15 mouse cellular contexts compared by ENCODE assay signal in the genomic region with DNA sequence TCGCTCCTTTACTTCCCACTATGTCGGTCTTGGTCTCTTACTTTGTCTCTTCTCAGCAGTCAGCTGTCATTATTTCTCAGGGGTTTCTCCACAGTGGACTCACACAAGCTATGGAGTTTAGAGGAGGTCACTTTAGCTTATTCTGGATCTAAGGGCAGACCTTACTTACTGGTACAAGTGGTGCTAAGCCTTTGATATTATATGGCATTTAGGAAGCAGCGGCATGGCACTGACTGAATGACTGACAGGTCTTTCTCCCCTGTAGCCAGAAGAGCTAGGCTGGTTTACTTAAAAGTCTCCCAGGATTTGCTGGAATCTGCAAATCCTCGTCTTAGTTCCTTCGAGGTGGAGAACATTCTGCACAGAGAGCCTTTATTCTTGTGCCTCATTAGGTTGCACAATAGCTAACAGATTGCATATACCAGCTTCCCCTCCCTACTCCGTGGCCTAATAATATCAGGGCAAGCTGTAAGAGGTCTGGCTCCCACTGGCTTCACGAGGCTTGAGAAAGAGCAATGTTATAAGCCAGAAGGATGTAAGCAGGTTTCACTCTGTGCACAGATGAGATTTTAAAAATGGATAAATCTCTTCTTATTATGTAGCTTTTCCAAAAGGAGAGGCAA.
DNase-seq lines count a peak whose midpoint lies in the region; ATAC-seq and TF ChIP-seq lines count a peak whose summit lies in the region.
"Had no signal": no experiment of that assay in that cellular context is flagged by ENCODE, and none has a peak within 500 bp of the region (broad histone marks: within the 10 kb centered on the region; RNA-seq: fewer than 3 reads in every experiment).

No protein-coding gene starts in this region.

- H3K9me3 ChIP-seq in forebrain, embryonic 12.5 days: no peaks in the 10 kb centered on the region
- H3K9me3 ChIP-seq in forebrain, postnatal 0 days (ENCODE audit: low read length): no peaks in the 10 kb centered on the region
- H3K9me3 ChIP-seq in limb, embryonic 12.5 days: no peaks in the 10 kb centered on the region
- no peaks in the 10 kb centered on the region for H3K9me3 ChIP-seq in limb, embryonic 10.5 days (replicated peaks)
- no peaks in the 10 kb centered on the region for H3K9me3 ChIP-seq in forebrain, embryonic 16.5 days (ENCODE audit: control insufficient read depth, low read length)
- H3K9me3 ChIP-seq: neural tube, embryonic 12.5 days had no signal

- H3K4me2 ChIP-seq in forebrain, embryonic 12.5 days: no peak overlapping the region
- no peak overlapping the region for H3K4me2 ChIP-seq in forebrain, postnatal 0 days (ENCODE audit: low read depth)
- H3K4me2 ChIP-seq in limb, embryonic 12.5 days: no peak overlapping the region
- H3K4me2 ChIP-seq in forebrain, embryonic 16.5 days (ENCODE audit: low read length): no peak overlapping the region
- H3K4me2 ChIP-seq: liver, embryonic 11.5 days; neural tube, embryonic 12.5 days had no signal

- no peak overlapping the region for H3K27ac ChIP-seq in forebrain, embryonic 12.5 days
- no peak overlapping the region for H3K27ac ChIP-seq in forebrain, postnatal 0 days (ENCODE audit: low read depth, low read length)
- no peak overlapping the region for H3K27ac ChIP-seq in limb, embryonic 12.5 days
- no peak overlapping the region for H3K27ac ChIP-seq in limb, embryonic 10.5 days
- H3K27ac ChIP-seq in forebrain, embryonic 16.5 days (ENCODE audit: low read length): no peak overlapping the region
- H3K27ac ChIP-seq: heart, adult 2 months; kidney, postnatal 0 days; left cerebral cortex, adult 2 months; neural tube, embryonic 12.5 days had no signal

- H3K27me3 ChIP-seq in forebrain, embryonic 12.5 days: no peaks in the 10 kb centered on the region
- no peaks in the 10 kb centered on the region for H3K27me3 ChIP-seq in forebrain, postnatal 0 days (ENCODE audit: insufficient read depth, low read length)
- H3K27me3 ChIP-seq in limb, embryonic 12.5 days: no peaks in the 10 kb centered on the region
- no peaks in the 10 kb centered on the region for H3K27me3 ChIP-seq in limb, embryonic 10.5 days (ENCODE audit: low read depth, poor library complexity, severe bottlenecking)
- H3K27me3 ChIP-seq in forebrain, embryonic 16.5 days (replicated peaks; ENCODE audit: control insufficient read depth, insufficient read depth, low read length): no peaks in the 10 kb centered on the region
- H3K27me3 ChIP-seq: neural tube, embryonic 12.5 days had no signal

- no peaks in the 10 kb centered on the region for H3K36me3 ChIP-seq in forebrain, embryonic 12.5 days (replicated peaks)
- H3K36me3 ChIP-seq in forebrain, postnatal 0 days (ENCODE audit: insufficient read depth): no peaks in the 10 kb centered on the region
- no peaks in the 10 kb centered on the region for H3K36me3 ChIP-seq in limb, embryonic 12.5 days
- H3K36me3 ChIP-seq in limb, embryonic 10.5 days: no peaks in the 10 kb centered on the region
- H3K36me3 ChIP-seq in forebrain, embryonic 16.5 days (ENCODE audit: control insufficient read depth, insufficient read depth): no peaks in the 10 kb centered on the region
- H3K36me3 ChIP-seq: neural tube, embryonic 12.5 days had no signal

- H3K4me1 ChIP-seq in forebrain, embryonic 12.5 days: peaks cover 5% of the 10 kb centered on the region
- H3K4me1 ChIP-seq in forebrain, postnatal 0 days (ENCODE audit: insufficient read depth): peaks cover 5% of the 10 kb centered on the region; the same call in 1 of the 2 replicates
- no peaks in the 10 kb centered on the region for H3K4me1 ChIP-seq in limb, embryonic 12.5 days (replicated peaks)
- H3K4me1 ChIP-seq in limb, embryonic 10.5 days: no peaks in the 10 kb centered on the region
- H3K4me1 ChIP-seq in forebrain, embryonic 16.5 days (replicated peaks; ENCODE audit: control insufficient read depth, insufficient read depth, low read length): 0 out of 2 replicates have a peak, but pooled peaks cover 3% of the 10 kb centered on the region
- H3K4me1 ChIP-seq: neural tube, embryonic 12.5 days had no signal

- DNase-seq in forebrain, postnatal 0 days: no peak
- DNase-seq in limb, embryonic 10.5 days (ENCODE audit: low spot score): no peak
- DNase-seq in cerebellum, adult 8-10 months: peak; percentile 14
- DNase-seq in gastrocnemius, adult 8-10 months (ENCODE audit: low spot score in 2 of 2): no peak
- DNase-seq in right cerebral cortex, postnatal 25 days: no peak
- DNase-seq: right cerebral cortex, postnatal 14 days had no signal

- peak; percentile 57; the same call in 1 of the 2 replicates for ATAC-seq in forebrain, embryonic 12.5 days (ENCODE audit: low FRiP score)
- ATAC-seq in forebrain, postnatal 0 days: no peak
- ATAC-seq in limb, embryonic 12.5 days (ENCODE audit: insufficient number of reproducible peaks, insufficient read depth, low FRiP score, low TSS enrichment, low read depth): peak; percentile 52; the same call in 1 of the 2 replicates
- ATAC-seq in forebrain, embryonic 16.5 days: peak; percentile 54; the same call in 1 of the 2 replicates
- ATAC-seq: CD4-positive, CD25-positive, alpha-beta regulatory T cell, adult 4 months had no signal

- no peak for TF ChIP-seq CTCF in forebrain, postnatal 0 days (IDR thresholded peaks at IDR 0.05; ENCODE audit: low read depth)

- H3K9ac ChIP-seq in forebrain, embryonic 12.5 days: no peak overlapping the region
- H3K9ac ChIP-seq in forebrain, postnatal 0 days: no peak overlapping the region
- no peak overlapping the region for H3K9ac ChIP-seq in limb, embryonic 12.5 days (replicated peaks)
- H3K9ac ChIP-seq in forebrain, embryonic 16.5 days (replicated peaks; ENCODE audit: low read depth, low read length): no peak overlapping the region
- H3K9ac ChIP-seq: neural tube, embryonic 12.5 days had no signal

- WGBS in forebrain, embryonic 12.5 days: 22% methylated on average over 7 of the region's 7 CpGs
- WGBS in forebrain, postnatal 0 days: 21% methylated on average over 7 of the region's 7 CpGs
- WGBS in limb, embryonic 12.5 days: 46% methylated on average over 7 of the region's 7 CpGs
- 84% methylated on average over 7 of the region's 7 CpGs for WGBS in limb, embryonic 10.5 days
- 17% methylated on average over 7 of the region's 7 CpGs for WGBS in forebrain, embryonic 16.5 days

- H3K4me3 ChIP-seq in forebrain, embryonic 12.5 days (replicated peaks): no peak overlapping the region
- H3K4me3 ChIP-seq in forebrain, postnatal 0 days (ENCODE audit: low read depth, low read length): no peak overlapping the region
- H3K4me3 ChIP-seq in limb, embryonic 12.5 days (replicated peaks): no peak overlapping the region
- no peak overlapping the region for H3K4me3 ChIP-seq in limb, embryonic 10.5 days
- no peak overlapping the region for H3K4me3 ChIP-seq in forebrain, embryonic 16.5 days (replicated peaks; ENCODE audit: low read length)
- H3K4me3 ChIP-seq: heart, adult 2 months; left cerebral cortex, adult 2 months; neural tube, embryonic 12.5 days had no signal
